In genomic region chr17:86145079-86145951, GRCm38 (mm10) we compare ENCODE assay signal across 8 mouse cellular contexts. TPM values are rescaled to one million over a fixed set of nuclear protein-coding genes. Genes with fewer than 3 reads are reported as not detected.
A peak's percentile ranks its signal among the peaks of the same experiment; 100 is the strongest.
DNase-seq lines count a peak whose midpoint lies in the region; ATAC-seq and TF ChIP-seq lines count a peak whose summit lies in the region.

Gene Srbd1 (minus strand): TSS chr17:86145175.

- peaks cover 3 to 12% of the 10 kb centered on the region in 2 experiments; a peak in 3 of 4 replicates for H3K4me1 ChIP-seq in ES-E14 (ENCODE audit: control insufficient read depth in 2 of 2, insufficient read depth in 2 of 2, low read length in 2 of 2, poor library complexity in 1 of 2)
- H3K4me1 ChIP-seq in forebrain, embryonic 14.5 days (ENCODE audit: control insufficient read depth, insufficient read depth, low read length), result peaks cover 9% of the 10 kb centered on the region
- peaks cover 6% of the 10 kb centered on the region; the same call in 1 of the 2 replicates for H3K4me1 ChIP-seq in lung, adult 2 months (ENCODE audit: control insufficient read depth, insufficient read depth, low read length)

- ATAC-seq in cerebellum, adult (ENCODE audit: insufficient number of reproducible peaks, low FRiP score, low TSS enrichment), result peak; percentile 78
- peak; percentile 97 for ATAC-seq in forebrain, embryonic 14.5 days
- ATAC-seq in neutrophil, adult 5-6 weeks (ENCODE audit: extremely low read depth, insufficient number of reproducible peaks, low FRiP score, poor library complexity, severe bottlenecking), result peak; percentile 89

- H3K27me3 ChIP-seq in forebrain, embryonic 14.5 days (replicated peaks; ENCODE audit: control insufficient read depth, insufficient read depth, low read length), result no peaks in the 10 kb centered on the region

- intact Hi-C loops in heart, postnatal 14 days (cut with DNase I), result loop anchor here (5.0 to 10.0 kb wide), 2 partner anchors 879 to 1122 kb away; partner anchors contain the start of genes Cript, Mcfd2 and Pigf

- peak within 1 kb of the TSS; percentile 97 for H3K4me3 ChIP-seq in ES-E14 (ENCODE audit: insufficient read depth in 1 of 2, low read depth in 1 of 2, low read length in 2 of 2, poor library complexity in 1 of 2, severe bottlenecking in 1 of 2)
- peak within 1 kb of the TSS; percentile 63 for H3K4me3 ChIP-seq in forebrain, embryonic 14.5 days (ENCODE audit: low read depth, low read length)
- H3K4me3 ChIP-seq in lung, adult 2 months (replicated peaks; ENCODE audit: extremely low read depth, low read depth, low read length), result peak within 1 kb of the TSS; percentile 82

- in situ Hi-C loops in ES-E14 (cut with MboI; ENCODE audit: low sequenced_read_pairs in 2 of 2, unreplicated experiment in 2 of 2), result no loop called here

- H3K9me3 ChIP-seq in ES-E14 (ENCODE audit: control insufficient read depth, insufficient read depth, low read depth, low read length), result no peaks in the 10 kb centered on the region
- no peaks in the 10 kb centered on the region for H3K9me3 ChIP-seq in forebrain, embryonic 14.5 days (replicated peaks; ENCODE audit: control insufficient read depth, low read length)

- H3K36me3 ChIP-seq in ES-E14 (ENCODE audit: control insufficient read depth, insufficient read depth, low read length, poor library complexity, severe bottlenecking), result peaks cover 4% of the 10 kb centered on the region; the same call in 1 of the 2 replicates
- H3K36me3 ChIP-seq in forebrain, embryonic 14.5 days (ENCODE audit: control insufficient read depth, insufficient read depth, low read length), result no peaks in the 10 kb centered on the region

- under 1% methylated on average over 33 of the region's 45 CpGs for WGBS in forebrain, embryonic 14.5 days
- 2% methylated on average over 38 of the region's 45 CpGs for WGBS in large intestine, adult 2 months
- WGBS in lung, adult 2 months, result 2% methylated on average over 35 of the region's 45 CpGs

- H3K27ac ChIP-seq in ES-E14 (ENCODE audit: insufficient read depth, low read depth, low read length, poor library complexity, severe bottlenecking), result peak within 1 kb of the TSS; percentile 65
- peak within 1 kb of the TSS; percentile 36; the same call in 1 of the 2 replicates for H3K27ac ChIP-seq in forebrain, embryonic 14.5 days (ENCODE audit: low read depth, low read length)

- peak; percentile 92 for DNase-seq in ES-E14 (ENCODE audit: low read depth, low spot score)
- DNase-seq in forebrain, embryonic 14.5 days (ENCODE audit: low spot score), result peak; percentile 96
- DNase-seq in heart, postnatal 14 days, result peak; percentile 93 to 94
- peak; percentile 85 for DNase-seq in large intestine, adult 2 months (ENCODE audit: low read depth, low spot score)
- peak; percentile 92 for DNase-seq in lung, adult 2 months
- peak; percentile 92 for DNase-seq in testis, postnatal 14 days (ENCODE audit: low spot score)

- peak within 1 kb of the TSS; percentile 91 for H3K4me2 ChIP-seq in forebrain, embryonic 14.5 days (ENCODE audit: low read length)

- H3K9ac ChIP-seq in ES-E14 (ENCODE audit: insufficient read depth, low read depth, low read length, poor library complexity, severe bottlenecking), result peak within 1 kb of the TSS; percentile 84
- H3K9ac ChIP-seq in forebrain, embryonic 14.5 days (ENCODE audit: low read length), result peak within 1 kb of the TSS; percentile 82

- no peak; the same call in 1 of the 2 replicates for TF ChIP-seq POLR2A in lung, adult 2 months (IDR thresholded peaks at IDR 0.05; ENCODE audit: borderline replicate concordance, extremely low read depth, low read depth, low read length)

- no peak for TF ChIP-seq CTCF in lung, adult 2 months (IDR thresholded peaks at IDR 0.05; ENCODE audit: insufficient read depth, low read length)

TF ChIP-seq in ES-E14, 5 proteins besides CTCF, POLR2A, EP300 and RAD21:
- TF ChIP-seq HCFC1 (IDR thresholded peaks at IDR 0.05; ENCODE audit: borderline replicate concordance, insufficient read depth, low read length), result no peak
- TF ChIP-seq MAFK (IDR thresholded peaks at IDR 0.05; ENCODE audit: insufficient read depth, low read depth, low read length), result no peak
- TF ChIP-seq ZNF384 (IDR thresholded peaks at IDR 0.05; ENCODE audit: low read depth, low read length), result no peak
- TF ChIP-seq ZC3H11A (IDR thresholded peaks at IDR 0.05; ENCODE audit: borderline replicate concordance, low read depth, low read length), result no peak
- no peak for TF ChIP-seq CHD2 (IDR thresholded peaks at IDR 0.05; ENCODE audit: low read depth, low read length)

RNA-seq across cellular contexts. Expression of gene Srbd1, which starts in this region (rescaled TPM):
- total RNA-seq in ES-E14 (2012; rRNA removed), result 39.1 and 41.3 TPM in 2 replicates
- 9.6 and 11.1 TPM in 2 replicates for polyA plus RNA-seq in forebrain, embryonic 14.5 days (2014; fragmentation: Nextera tagmentation; extraction: Ambion mirVana)
- total RNA-seq in heart, postnatal 14 days (2021), result 10 to 100 TPM; 12.0 to 13.0 TPM
- 2.6 and 2.7 TPM in 2 replicates for polyA plus RNA-seq in large intestine, adult 2 months (2012; rRNA removed)
- 1.7 and 2.9 TPM in 2 replicates for polyA plus RNA-seq in lung, adult 2 months (2012; rRNA removed)
- 18.3 and 20.0 TPM in 2 replicates for total RNA-seq in neutrophil, adult 5-6 weeks (2017)

Comparison
In these comparisons a context has a peak if more than half of its experiments do, and no peak if none do; other contexts are left out.
1. Peak in every context shown above with its lines: DNase-seq, ATAC-seq, H3K4me3 ChIP-seq and H3K27ac ChIP-seq.